Mouse (Mus musculus) mouse trophoblast stem cell (cell line): ENCODE measurements at regions not wholly inside any gene's neighbourhood (a gene's known extent, or its start where the extent isn't known, plus 50 kb on each side); places are given as distances from the start of the nearest gene placed in this dataset.

ENCODE experiments used
- in situ Hi-C, 2 experiments: fragments of 300-500 bp; cut with MseI, MboI; formaldehyde crosslinking; loops; 2 replicates in 1 of 2; 3 replicates in 1 of 2; pipeline ENCODE4 v1.15.1; 2025

GRCm38 (mm10) chr1:18727259-18727658, 375.6 kb upstream of the Tfap2d start:
- in situ Hi-C loops = no loop called here

- in situ Hi-C loops = no loop called here
Measured at GRCm38 (mm10) chr1:18758347-18759129, 344.3 kb upstream of the Tfap2d start.

GRCm38 (mm10) chr1:18793639-18794038, 309.2 kb upstream of the Tfap2d start:
- in situ Hi-C loops = loop anchor here (25.0 kb wide), 2 partner anchors 381 to 431 kb away; no protein-coding TSS in a partner anchor
